Mouse (Mus musculus) ES-Bruce4 (cell line): ENCODE measurements around the gene Pax9.

Experiments
- CTCF ChIP-seq: IDR thresholded peaks from one replicate; pipeline ENCODE4 v1.8.1; 2011; ENCODE audit warnings: low read depth, low read length
- EP300 ChIP-seq: IDR thresholded peaks from 2 replicates; pipeline ENCODE4 v1.6.1; 2011; ENCODE audit warnings: low read depth, low read length; ENCODE audit not compliant: insufficient read depth
- POLR2A ChIP-seq: IDR thresholded peaks from one replicate; pipeline ENCODE4 v1.8.1; 2011; ENCODE audit warnings: low read length; ENCODE audit not compliant: insufficient read depth

DNA sequence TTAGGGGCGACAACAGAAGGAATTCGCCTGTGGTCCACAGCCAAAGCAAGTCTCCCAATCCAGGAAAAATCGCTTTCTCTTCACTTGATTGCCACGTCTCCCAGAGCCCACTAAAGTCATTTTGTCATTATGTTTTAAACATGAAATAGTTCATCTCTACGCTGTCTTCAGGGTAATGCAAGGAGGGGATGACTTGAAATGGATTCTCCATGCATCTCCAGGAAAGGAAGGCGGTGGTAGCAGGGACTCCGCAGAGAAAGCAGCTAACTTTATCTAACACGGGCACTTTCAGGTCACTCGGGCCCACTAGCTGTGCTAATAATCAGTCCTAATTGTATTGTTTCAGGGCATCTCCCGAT, 3.1 kb upstream of the Pax9 start:
- no peak for TF ChIP-seq CTCF
- no peak for TF ChIP-seq POLR2A
- no peak for TF ChIP-seq EP300
